Mouse (Mus musculus): Measurements from ENCODE around the gene Ecsit. TPM values are rescaled to one million over a fixed set of nuclear protein-coding genes. Genes with fewer than 3 reads are reported as not detected.

Gene Ecsit
- 52.0 TPM for polyA plus RNA-seq (2017; shearing (Covaris generic))

DNA sequence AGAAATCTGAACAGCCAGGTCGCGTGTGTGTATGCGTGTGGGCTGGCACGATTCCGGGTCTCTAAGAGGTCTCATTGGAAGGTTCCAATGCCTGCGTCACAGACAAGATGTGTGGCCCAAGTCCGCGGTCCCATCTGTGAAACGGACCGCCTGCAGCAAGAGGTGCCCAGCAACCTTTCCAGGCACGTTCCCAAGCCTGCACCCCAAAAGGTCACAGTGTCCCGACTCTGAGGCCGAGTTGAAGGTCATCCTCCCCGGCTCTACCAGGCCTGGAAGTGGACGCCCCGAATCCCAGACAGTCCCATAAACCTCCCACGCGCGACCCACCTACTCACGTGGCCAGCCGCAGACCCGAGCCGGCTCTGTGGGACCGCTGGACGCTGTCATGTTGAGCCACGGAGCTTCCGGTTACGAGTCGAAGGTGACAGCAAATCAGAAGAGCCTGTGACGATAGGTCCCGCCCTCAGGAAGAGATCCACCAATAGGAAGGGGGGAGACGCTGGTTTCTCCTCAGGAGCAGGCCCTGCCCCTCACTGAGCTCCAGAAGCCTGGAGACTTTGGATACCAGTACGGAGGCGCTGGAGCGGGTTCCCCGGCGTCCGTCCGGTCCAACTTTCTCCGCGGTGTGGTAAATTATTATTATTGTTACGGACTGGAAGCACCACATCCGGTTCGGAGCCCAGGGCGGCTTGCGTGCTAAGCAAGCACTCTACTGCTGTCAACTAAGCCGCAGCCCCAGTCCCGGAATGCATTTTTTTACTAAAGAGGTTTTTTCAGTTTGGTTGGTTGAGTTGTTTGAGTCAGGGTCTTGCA, at the start of gene Ecsit:
Gene Ecsit (minus strand): TSS at position 417 of the 813 bp plus-strand sequence.

DNA sequence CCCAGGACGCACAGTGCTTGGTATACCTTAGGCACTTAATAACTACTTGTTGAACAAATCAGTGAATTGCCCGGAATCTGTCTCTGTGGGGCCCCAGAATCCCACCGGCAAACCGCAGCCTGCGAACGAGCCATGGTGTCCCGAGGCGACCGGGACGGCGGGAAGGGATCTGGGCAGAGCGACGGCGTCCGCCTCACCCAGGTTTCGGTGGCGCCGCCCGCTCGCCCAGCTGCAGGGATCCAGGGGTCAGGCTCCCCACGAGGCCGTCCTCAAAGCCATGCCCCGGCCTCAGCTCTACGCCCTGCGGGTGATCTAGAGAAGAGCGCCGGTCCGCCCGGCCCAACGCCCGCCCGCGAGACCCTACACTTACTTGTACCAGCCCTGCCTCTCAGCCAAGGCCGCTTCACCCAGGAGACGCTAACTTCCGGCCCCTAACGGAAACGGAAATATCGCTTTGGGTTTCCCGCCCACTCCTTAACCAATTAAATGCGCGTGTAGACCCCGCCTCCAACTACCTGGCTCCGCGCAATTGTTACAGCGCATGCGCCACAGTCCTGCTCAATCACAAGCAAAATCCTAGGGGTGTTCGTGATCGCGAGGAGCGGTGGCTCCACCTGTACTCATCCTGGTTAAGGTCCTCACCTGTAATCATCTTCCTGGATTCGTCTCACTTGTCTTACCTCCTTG, 31.6 kb upstream of the Ecsit start, which contains the start of gene Elof1:
Gene Elof1 (minus strand): TSS at position 433 of the 687 bp plus-strand sequence.

GRCm38 (mm10) chr9:22098993-22099696, 13.9 kb upstream of the Ecsit start, which contains the start of gene Cnn1:
TSS of gene Cnn1 (plus strand) at chr9:22099216.

DNA sequence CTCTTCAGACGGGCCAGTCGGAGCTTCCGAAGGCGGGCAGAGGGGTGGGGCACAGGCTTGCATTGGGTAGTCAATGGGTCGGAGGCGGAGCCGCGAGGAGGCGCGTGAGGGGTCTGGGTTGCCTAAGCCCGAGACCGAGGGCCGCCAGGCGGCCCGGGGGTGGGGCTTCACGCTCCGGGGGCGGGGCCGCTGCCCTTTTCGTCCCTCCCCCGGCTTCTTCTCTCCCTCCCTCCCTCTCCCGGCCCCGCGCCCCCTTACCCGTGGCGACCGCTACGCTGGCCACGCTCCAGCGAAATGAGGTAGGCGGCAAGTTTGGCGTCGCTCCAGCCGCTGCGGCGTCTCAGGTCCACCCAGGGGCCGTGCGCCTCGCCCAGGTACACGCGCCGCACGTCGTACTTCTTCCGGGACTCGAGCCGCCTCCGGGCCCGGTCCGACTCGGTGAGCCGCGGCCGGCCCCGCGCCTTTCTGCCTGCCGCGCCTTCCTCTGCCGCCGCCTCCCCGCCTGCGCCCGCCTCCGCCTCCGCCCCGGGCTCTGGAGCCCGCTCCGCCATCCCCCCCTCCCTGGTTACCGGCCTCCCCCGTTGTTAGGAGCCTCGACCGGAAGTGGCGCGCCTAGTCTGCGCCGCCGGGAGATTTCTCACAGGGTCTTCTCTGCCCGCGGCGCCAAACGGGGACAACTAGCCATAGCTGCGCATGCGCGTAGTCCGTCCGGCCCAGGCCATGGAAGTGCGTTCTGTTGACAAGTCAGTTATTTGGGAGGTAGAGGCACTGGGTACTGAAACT, 14.3 kb downstream of the Ecsit start, which contains the start of the genes Gm49318 and Zfp653:
Gene Gm49318 (minus strand): TSS at position 469 of the 783 bp plus-strand sequence.
Gene Zfp653 (minus strand): TSS at position 586 of the 783 bp plus-strand sequence.

GRCm38 (mm10) chr9:22051958-22052254, 33.3 kb downstream of the Ecsit start, which contains the start of gene Elavl3:
TSS of gene Elavl3 (minus strand) at chr9:22052023.

Other genes with a start within 250 kb of the Ecsit start
- gene Angptl8, start 249.9 kb downstream of the Ecsit start, polyA plus RNA-seq (2017; shearing (Covaris generic)), result not detected
- gene Dock6, start 232.8 kb downstream of the Ecsit start, polyA plus RNA-seq (2017; shearing (Covaris generic)), result 2.1 TPM
- 9.3 TPM for gene Rab3d, start 167.2 kb downstream of the Ecsit start, polyA plus RNA-seq (2017; shearing (Covaris generic))
- 0.20 TPM for gene Ccdc159, start 158.0 kb downstream of the Ecsit start, polyA plus RNA-seq (2017; shearing (Covaris generic))
- 1.7 TPM for gene Tmem205, start 157.9 kb downstream of the Ecsit start, polyA plus RNA-seq (2017; shearing (Covaris generic))
- gene Plppr2, start 148.4 kb downstream of the Ecsit start, polyA plus RNA-seq (2017; shearing (Covaris generic)), result 1.1 TPM
- 14.6 TPM for gene Swsap1, start 129.7 kb downstream of the Ecsit start, polyA plus RNA-seq (2017; shearing (Covaris generic))
- 0.45 TPM for gene Epor, start 121.9 kb downstream of the Ecsit start, polyA plus RNA-seq (2017; shearing (Covaris generic))
- not detected for gene Rgl3, start 96.0 kb downstream of the Ecsit start, polyA plus RNA-seq (2017; shearing (Covaris generic))
- gene Ccdc151, start 82.8 kb downstream of the Ecsit start, polyA plus RNA-seq (2017; shearing (Covaris generic)), result not detected
- 83.1 TPM for gene Prkcsh, start 82.6 kb downstream of the Ecsit start, polyA plus RNA-seq (2017; shearing (Covaris generic))
- gene Elavl3, start 33.4 kb downstream of the Ecsit start, polyA plus RNA-seq (2017; shearing (Covaris generic)), result not detected
- not detected for gene Gm49318, start 14.2 kb downstream of the Ecsit start, polyA plus RNA-seq (2017; shearing (Covaris generic))
- gene Zfp653, start 14.1 kb downstream of the Ecsit start, polyA plus RNA-seq (2017; shearing (Covaris generic)), result 26.5 TPM
- gene Cnn1, start 13.8 kb upstream of the Ecsit start, polyA plus RNA-seq (2017; shearing (Covaris generic)), result 0.07 TPM
- gene Elof1, start 31.7 kb upstream of the Ecsit start, polyA plus RNA-seq (2017; shearing (Covaris generic)), result 72.2 TPM
- 278 TPM for gene Acp5, start 50.3 kb upstream of the Ecsit start, polyA plus RNA-seq (2017; shearing (Covaris generic))
- gene Pigyl, start 71.4 kb upstream of the Ecsit start, polyA plus RNA-seq (2017; shearing (Covaris generic)), result 38.4 TPM
- gene Zfp872, start 102.7 kb upstream of the Ecsit start, polyA plus RNA-seq (2017; shearing (Covaris generic)), result not detected
- gene Zfp809, start 140.3 kb upstream of the Ecsit start, polyA plus RNA-seq (2017; shearing (Covaris generic)), result 46.6 TPM
- 4.5 TPM for gene Zfp599, start 174.5 kb upstream of the Ecsit start, polyA plus RNA-seq (2017; shearing (Covaris generic))
- 20.6 TPM for gene Zfp810, start 222.2 kb upstream of the Ecsit start, polyA plus RNA-seq (2017; shearing (Covaris generic))

Measured in CD4-positive, CD25-positive, alpha-beta regulatory T cell (primary cell).